ENCODE assay signal across 22 mouse cellular contexts in the genomic region with DNA sequence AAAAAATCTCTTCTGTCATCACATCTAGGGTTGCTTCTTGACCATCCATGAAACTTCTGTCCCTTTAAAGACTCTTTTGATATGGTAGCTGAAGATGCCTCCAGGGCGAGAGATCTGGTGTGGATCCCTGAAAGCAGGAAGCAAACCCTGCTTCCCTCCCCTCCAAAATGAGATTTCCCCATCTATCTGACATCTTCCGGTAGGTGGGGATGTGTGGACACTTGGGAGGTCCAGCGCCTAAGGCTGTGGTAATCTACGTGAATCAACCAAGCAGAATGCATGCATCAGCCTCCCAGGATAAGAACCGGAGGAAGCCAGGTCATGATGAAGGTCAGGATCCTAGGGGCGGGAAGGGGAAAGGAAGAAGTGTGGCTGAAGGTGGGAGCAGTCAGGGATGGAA. TPM values are rescaled to one million over a fixed set of nuclear protein-coding genes. Genes with fewer than 3 reads are reported as not detected.
DNase-seq lines count a peak whose midpoint lies in the region; TF ChIP-seq lines count a peak whose summit lies in the region.
"Had no signal": no experiment of that assay in that cellular context is flagged by ENCODE, and none has a peak within 500 bp of the region (broad histone marks: within the 10 kb centered on the region; RNA-seq: fewer than 3 reads in every experiment).

Gene Mcemp1 (plus strand): TSS at position 248 of the 400 bp plus-strand sequence.

- peak within 1 kb of the TSS; percentile 43 for H3K4me3 ChIP-seq in lung, adult 2 months (replicated peaks; ENCODE audit: extremely low read depth, low read depth, low read length)
- no peak within 1 kb of the TSS; the same call in 1 of the 2 replicates for H3K4me3 ChIP-seq in bone marrow macrophage, adult 2 months (ENCODE audit: insufficient read depth, low read length)
- H3K4me3 ChIP-seq in small intestine, adult 2 months (ENCODE audit: low read depth, low read length): no peak within 1 kb of the TSS
- H3K4me3 ChIP-seq: forebrain, embryonic 10.5 days; gastrocnemius, adult 2 months; hindbrain, embryonic 12.5 days; stomach, embryonic 15.5 days had no signal

- no peaks in the 10 kb centered on the region for H3K27me3 ChIP-seq in small intestine, adult 2 months (ENCODE audit: control insufficient read depth, insufficient read depth, low read length)
- H3K27me3 ChIP-seq: hindbrain, embryonic 12.5 days; stomach, embryonic 15.5 days had no signal

- 63% methylated on average over 6 of the region's 6 CpGs for WGBS in lung, adult 2 months
- 59% methylated on average over 6 of the region's 6 CpGs for WGBS in small intestine, adult 2 months

- H3K4me1 ChIP-seq in lung, adult 2 months (ENCODE audit: control insufficient read depth, insufficient read depth, low read length): no peaks in the 10 kb centered on the region
- H3K4me1 ChIP-seq in bone marrow macrophage, adult 2 months (ENCODE audit: control insufficient read depth, insufficient read depth, low read length): peaks cover 31% of the 10 kb centered on the region
- no peaks in the 10 kb centered on the region for H3K4me1 ChIP-seq in small intestine, adult 2 months (ENCODE audit: control insufficient read depth, insufficient read depth, insufficient read length, low read length)
- H3K4me1 ChIP-seq: forebrain, embryonic 10.5 days; hindbrain, embryonic 12.5 days; stomach, embryonic 15.5 days had no signal

- no peaks in the 10 kb centered on the region for H3K36me3 ChIP-seq in small intestine, adult 2 months (ENCODE audit: control insufficient read depth, insufficient read depth, low read length)
- H3K36me3 ChIP-seq: forebrain, embryonic 10.5 days; hindbrain, embryonic 12.5 days; stomach, embryonic 15.5 days had no signal

- no peak for TF ChIP-seq CTCF in lung, adult 2 months (IDR thresholded peaks at IDR 0.05; ENCODE audit: insufficient read depth, low read length)
- no peak for TF ChIP-seq CTCF in bone marrow macrophage, adult 2 months (IDR thresholded peaks at IDR 0.05; ENCODE audit: low read depth, low read length)
- TF ChIP-seq CTCF in small intestine, adult 2 months (IDR thresholded peaks at IDR 0.05; ENCODE audit: extremely low read depth, insufficient read length, insufficient replicate concordance, low read depth, low read length): no peak

- DNase-seq in lung, adult 2 months: no peak
- DNase-seq in lung, postnatal 25 days (ENCODE audit: low spot score): no peak
- peak; percentile 59 for DNase-seq in lung, postnatal 36 days
- DNase-seq in adrenal gland, postnatal 36 days: no peak
- DNase-seq in spleen, postnatal 36 days (ENCODE audit: low spot score in 2 of 2): no peak
- DNase-seq: adrenal gland, adult 8-10 months; cerebellum, adult 11-12 months; cerebellum, postnatal 14 days; embryo, embryonic 11 days; gastrocnemius, adult 2 months; heart, postnatal 10 days; kidney, adult 9 months; kidney, postnatal 36 days; thymus, adult 2 months had no signal

- no peak for TF ChIP-seq POLR2A in lung, adult 2 months (IDR thresholded peaks at IDR 0.05; ENCODE audit: borderline replicate concordance, extremely low read depth, low read depth, low read length)
- TF ChIP-seq POLR2A in bone marrow macrophage, adult 2 months (IDR thresholded peaks at IDR 0.05; ENCODE audit: borderline replicate concordance, low read depth, low read length): no peak
- TF ChIP-seq POLR2A in small intestine, adult 2 months (IDR thresholded peaks at IDR 0.05; ENCODE audit: low read depth, low read length): no peak

- peak within 1 kb of the TSS; percentile 71 for H3K27ac ChIP-seq in bone marrow macrophage, adult 2 months (ENCODE audit: insufficient read depth, low read depth, low read length)
- H3K27ac ChIP-seq in small intestine, adult 2 months (ENCODE audit: insufficient read depth, low read depth, low read length): peak within 1 kb of the TSS; percentile 9; the same call in 1 of the 2 replicates
- H3K27ac ChIP-seq: forebrain, embryonic 10.5 days; gastrocnemius, adult 2 months; hindbrain, embryonic 12.5 days; liver, embryonic 14.5 days; stomach, embryonic 15.5 days had no signal

RNA-seq across cellular contexts. Expression of gene Mcemp1, which starts in this region (rescaled TPM):
- 8.2 and 10.0 TPM in 2 replicates for polyA plus RNA-seq in lung, adult 2 months (2012; rRNA removed)
- polyA plus RNA-seq in bone marrow macrophage, adult 2 months (2012; ENCODE audit: insufficient read depth, insufficient read length, missing spikeins): 2.0 and 3.1 TPM in 2 replicates
- 0.14 TPM in 1 of 2 replicates, not detected in the other for polyA plus RNA-seq in small intestine, adult 2 months (2012; rRNA removed)
- under 1 TPM in 1 of 2 experiments, not detected in 1; 0.79 TPM for total RNA-seq in adrenal gland, postnatal 36 days (2021)
- total RNA-seq: gastrocnemius, adult 2 months had no signal
- polyA plus RNA-seq: heart, embryonic 11.5 days; neural tube, embryonic 11.5 days had no signal
